ENCODE assay signal across 10 mouse cellular contexts in the genomic region with DNA sequence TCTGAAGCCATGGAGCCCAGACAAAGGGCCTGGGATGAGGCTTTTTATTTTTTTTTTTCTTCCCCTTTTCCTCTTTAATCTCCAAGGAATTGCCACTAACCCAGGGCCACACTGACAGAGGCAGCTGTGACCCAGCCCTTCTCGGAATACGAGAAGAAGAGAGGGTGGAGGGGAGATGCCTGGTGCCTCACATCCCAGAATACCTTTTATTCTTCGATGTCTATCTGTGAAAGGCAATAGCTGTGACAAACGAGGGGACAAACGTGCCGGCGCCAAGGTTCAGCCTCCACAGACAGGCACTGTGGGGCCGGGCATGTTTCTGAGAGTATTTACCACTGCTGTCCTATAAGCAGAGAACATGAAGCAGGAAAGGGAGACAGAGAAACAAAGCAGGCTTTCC.
DNase-seq lines count a peak whose midpoint lies in the region; ATAC-seq and TF ChIP-seq lines count a peak whose summit lies in the region.
"Had no signal": no experiment of that assay in that cellular context is flagged by ENCODE, and none has a peak within 500 bp of the region (broad histone marks: within the 10 kb centered on the region; RNA-seq: fewer than 3 reads in every experiment).

No protein-coding gene starts in this region.

- H3K36me3 ChIP-seq in forebrain, embryonic 12.5 days (replicated peaks), result no peaks in the 10 kb centered on the region
- no peaks in the 10 kb centered on the region for H3K36me3 ChIP-seq in hindbrain, embryonic 14.5 days (replicated peaks; ENCODE audit: control insufficient read depth, insufficient read depth)
- H3K36me3 ChIP-seq in neural tube, embryonic 14.5 days (ENCODE audit: control insufficient read depth, insufficient read depth, low read length), result no peaks in the 10 kb centered on the region
- H3K36me3 ChIP-seq: embryonic facial prominence, embryonic 13.5 days had no signal

- peak overlapping the region; percentile 11; the same call in 1 of the 2 replicates for H3K4me2 ChIP-seq in forebrain, embryonic 12.5 days
- peak overlapping the region; percentile 43 for H3K4me2 ChIP-seq in hindbrain, embryonic 14.5 days (replicated peaks)
- 0 out of 2 replicates have a peak overlapping the region, but pooled peaks have one; percentile 14 for H3K4me2 ChIP-seq in neural tube, embryonic 14.5 days (ENCODE audit: low read depth, low read length)

- H3K4me1 ChIP-seq in forebrain, embryonic 12.5 days, result peaks cover 14% of the 10 kb centered on the region
- H3K4me1 ChIP-seq in hindbrain, embryonic 14.5 days (replicated peaks; ENCODE audit: control insufficient read depth, insufficient read depth, low read length), result peaks cover 14% of the 10 kb centered on the region; the same call in 1 of the 2 replicates
- no peaks in the 10 kb centered on the region for H3K4me1 ChIP-seq in neural tube, embryonic 14.5 days (ENCODE audit: control insufficient read depth, insufficient read depth, low read length)

- peaks cover 13% of the 10 kb centered on the region for H3K27me3 ChIP-seq in forebrain, embryonic 12.5 days
- 0 out of 2 replicates have a peak, but pooled peaks cover 3% of the 10 kb centered on the region for H3K27me3 ChIP-seq in hindbrain, embryonic 14.5 days (ENCODE audit: control insufficient read depth, insufficient read depth, low read length)
- no peaks in the 10 kb centered on the region for H3K27me3 ChIP-seq in neural tube, embryonic 14.5 days (ENCODE audit: control insufficient read depth, insufficient read depth, low read length)
- H3K27me3 ChIP-seq: embryonic facial prominence, embryonic 13.5 days had no signal

- TF ChIP-seq CTCF in left cerebral cortex, adult 2 months (IDR thresholded peaks at IDR 0.05), result no peak

- peak overlapping the region; percentile 1 for H3K4me3 ChIP-seq in left cerebral cortex, adult 2 months
- H3K4me3 ChIP-seq in forebrain, embryonic 12.5 days (replicated peaks), result no peak overlapping the region
- H3K4me3 ChIP-seq in hindbrain, embryonic 14.5 days (replicated peaks; ENCODE audit: low read length), result no peak overlapping the region
- H3K4me3 ChIP-seq in neural tube, embryonic 14.5 days (ENCODE audit: low read depth, low read length), result no peak overlapping the region
- H3K4me3 ChIP-seq: embryonic facial prominence, embryonic 13.5 days had no signal

- 14% methylated on average over 8 of the region's 8 CpGs for WGBS in forebrain, embryonic 12.5 days
- WGBS in hindbrain, embryonic 14.5 days, result 9% methylated on average over 8 of the region's 8 CpGs
- 3% methylated on average over 8 of the region's 8 CpGs for WGBS in neural tube, embryonic 14.5 days

- no peak overlapping the region for H3K9ac ChIP-seq in forebrain, embryonic 12.5 days
- peak overlapping the region; percentile 36; the same call in 1 of the 2 replicates for H3K9ac ChIP-seq in hindbrain, embryonic 14.5 days
- H3K9ac ChIP-seq in neural tube, embryonic 14.5 days (replicated peaks; ENCODE audit: low read depth, low read length), result no peak overlapping the region
- H3K9ac ChIP-seq: liver, embryonic 14.5 days had no signal

- intact Hi-C loops in left cerebral cortex, adult 2 months (cut with DNase I), result loop anchor here (1.0 to 10.0 kb wide), 9 partner anchors 77 to 1494 kb away; a partner anchor contains a TSS
- intact Hi-C loops in gastrocnemius, postnatal 36 days (cut with DNase I), result loop anchor here (5.0 to 10.0 kb wide), 3 partner anchors 77 to 1495 kb away; a partner anchor contains a TSS

- no peak for DNase-seq in left cerebral cortex, adult 2 months (ENCODE audit: extremely low spot score in 1 of 2, low spot score in 2 of 2)
- no peak for DNase-seq in left cerebral cortex, adult 9 months (ENCODE audit: low spot score in 2 of 2)
- DNase-seq in hindbrain, embryonic 14.5 days (ENCODE audit: low spot score), result no peak
- DNase-seq in gastrocnemius, postnatal 36 days, result no peak
- no peak for DNase-seq in gastrocnemius, postnatal 10 days
- DNase-seq: gastrocnemius, postnatal 25 days had no signal

- H3K9me3 ChIP-seq in forebrain, embryonic 12.5 days, result no peaks in the 10 kb centered on the region
- no peaks in the 10 kb centered on the region for H3K9me3 ChIP-seq in hindbrain, embryonic 14.5 days (ENCODE audit: control insufficient read depth, low read length)
- no peaks in the 10 kb centered on the region for H3K9me3 ChIP-seq in neural tube, embryonic 14.5 days (ENCODE audit: control insufficient read depth, low read length)
- H3K9me3 ChIP-seq: embryonic facial prominence, embryonic 13.5 days had no signal

- peak; percentile 39; the same call in 1 of the 2 replicates for ATAC-seq in forebrain, embryonic 12.5 days (ENCODE audit: low FRiP score)
- ATAC-seq in hindbrain, embryonic 14.5 days (ENCODE audit: low FRiP score), result peak; percentile 51; the same call in 1 of the 2 replicates
- ATAC-seq in neural tube, embryonic 14.5 days (ENCODE audit: low read depth), result peak; percentile 75

- H3K27ac ChIP-seq in left cerebral cortex, adult 2 months, result peak overlapping the region; percentile 56
- H3K27ac ChIP-seq in forebrain, embryonic 12.5 days, result 0 out of 2 replicates have a peak overlapping the region, but pooled peaks have one; percentile 27
- peak overlapping the region; percentile 72 for H3K27ac ChIP-seq in hindbrain, embryonic 14.5 days
- no peak overlapping the region for H3K27ac ChIP-seq in neural tube, embryonic 14.5 days (ENCODE audit: low read depth, low read length)
- H3K27ac ChIP-seq: embryonic facial prominence, embryonic 13.5 days; liver, embryonic 14.5 days had no signal
